Mouse (Mus musculus) left cerebral cortex, adult 8-10 months (tissue): ENCODE results near the gene Pacrg. TPM values are rescaled to one million over a fixed set of nuclear protein-coding genes. Genes with fewer than 3 reads are reported as not detected.

Source experiments
- DNase-seq, 2 experiments: peaks; one replicate each; pipeline ENCODE4 v3.0.0; 2022; ENCODE audit warnings: low spot score in 2 of 2
- total RNA-seq, 4 experiments: library from RNA; stranded (reverse); gene quantifications; 2 replicates each; pipeline ENCODE4 v1.2.4; 2022

Pacrg gene
- total RNA-seq, 4 experiments from 2014 or later: 19.2 to 25.9 (median 21.6) TPM

DNA sequence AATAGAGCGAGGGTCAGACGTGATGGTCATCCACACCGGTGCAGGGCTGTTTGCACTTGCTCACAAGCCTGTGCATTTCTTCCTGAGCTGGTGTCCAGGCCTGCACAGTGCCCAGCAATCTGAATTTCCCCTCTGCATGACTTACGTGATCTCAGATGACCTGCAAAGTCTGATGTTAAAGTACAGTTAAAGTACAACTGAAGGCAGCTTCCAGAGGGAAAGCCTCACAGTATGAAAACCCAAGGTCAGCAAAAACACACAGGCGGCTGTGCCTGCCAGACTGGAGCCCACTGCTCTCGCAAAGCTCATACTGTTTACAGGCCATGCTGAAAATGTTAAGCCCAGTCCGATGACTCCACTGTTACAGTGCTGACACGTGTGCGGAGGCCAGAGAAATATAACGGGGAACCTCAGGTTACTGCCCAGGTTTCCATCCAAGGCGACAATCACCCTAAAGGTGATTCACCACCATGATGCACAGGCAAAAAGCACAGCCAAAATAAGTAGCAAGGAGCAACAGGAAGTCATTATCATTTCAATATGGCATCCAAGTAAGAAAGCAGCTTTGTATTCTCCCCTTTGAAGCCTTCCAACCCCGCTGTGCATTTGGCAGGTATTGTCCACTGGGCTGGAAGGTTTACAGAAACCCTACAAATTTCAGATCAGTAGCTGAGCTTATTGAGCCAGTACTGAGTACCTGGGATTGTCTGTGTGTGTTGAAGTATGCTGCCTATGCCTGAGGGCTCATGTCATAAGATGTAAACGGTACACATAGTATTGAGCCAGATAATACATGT is 213.6 kb downstream of the Pacrg start:
- no peak for DNase-seq

- no peak for DNase-seq
These were observed 215.2 kb downstream of the Pacrg start for GRCm38 (mm10) chr17:10624699-10625424.

DNA sequence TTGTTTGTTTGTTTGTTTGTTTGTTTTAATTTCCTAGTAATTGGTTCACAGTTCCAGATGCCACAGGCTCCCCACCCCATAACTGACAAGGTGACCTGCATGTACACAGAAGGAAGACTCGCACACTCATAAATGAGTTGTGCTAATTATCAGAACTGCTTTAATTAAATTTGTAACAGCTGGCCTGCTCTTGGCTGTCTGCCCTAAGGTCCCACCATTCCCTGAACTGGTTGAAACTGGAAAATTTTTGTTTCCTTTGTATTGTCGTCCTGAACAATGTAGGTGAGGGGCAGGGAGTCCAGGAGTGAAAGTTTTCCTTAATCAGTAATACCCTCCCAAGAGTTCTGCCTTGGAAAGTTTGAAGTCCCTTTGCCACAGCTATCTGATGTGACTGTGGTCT is 219.5 kb downstream of the Pacrg start:
- no peak for DNase-seq

DNA sequence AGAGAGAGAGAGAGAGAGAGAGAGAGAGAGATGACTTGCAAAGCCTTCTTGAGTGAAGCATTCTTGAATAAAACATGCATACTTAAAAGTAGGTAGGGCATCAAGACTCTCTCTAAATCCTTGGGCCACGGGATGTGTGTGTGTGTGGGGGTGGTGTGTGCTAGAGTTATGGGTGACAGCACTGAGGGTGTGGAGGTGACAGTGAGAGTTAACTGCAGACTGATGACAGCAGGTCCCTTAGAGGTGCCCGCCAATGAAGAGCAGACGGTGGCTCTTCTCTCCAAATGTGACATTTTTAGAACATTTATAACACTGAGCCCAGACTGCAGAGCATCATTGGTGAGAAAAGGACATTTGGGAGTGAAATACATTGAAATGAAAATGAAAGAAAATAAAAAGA is 220.2 kb downstream of the Pacrg start:
- DNase-seq: no peak

DNA sequence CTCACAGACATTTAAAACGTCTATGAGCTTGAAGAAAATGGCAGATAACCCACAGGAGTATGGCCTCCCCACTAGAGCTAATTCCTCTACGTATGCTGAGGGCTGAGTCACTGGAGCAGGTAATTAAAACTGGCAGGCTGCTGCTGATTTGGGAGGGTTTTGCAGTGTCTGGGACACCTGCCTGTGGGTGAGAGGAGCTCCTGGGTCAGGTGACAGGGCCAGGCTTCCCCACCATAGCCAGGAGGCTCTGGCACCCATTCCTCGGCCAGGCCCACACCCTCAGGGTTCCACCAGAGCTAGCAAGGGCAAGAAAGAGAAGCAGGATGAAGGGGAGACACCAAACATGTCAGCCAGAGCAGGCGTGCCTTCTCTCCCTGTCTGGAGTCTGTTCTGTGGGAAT is 222.5 kb downstream of the Pacrg start:
- no peak for DNase-seq

DNA sequence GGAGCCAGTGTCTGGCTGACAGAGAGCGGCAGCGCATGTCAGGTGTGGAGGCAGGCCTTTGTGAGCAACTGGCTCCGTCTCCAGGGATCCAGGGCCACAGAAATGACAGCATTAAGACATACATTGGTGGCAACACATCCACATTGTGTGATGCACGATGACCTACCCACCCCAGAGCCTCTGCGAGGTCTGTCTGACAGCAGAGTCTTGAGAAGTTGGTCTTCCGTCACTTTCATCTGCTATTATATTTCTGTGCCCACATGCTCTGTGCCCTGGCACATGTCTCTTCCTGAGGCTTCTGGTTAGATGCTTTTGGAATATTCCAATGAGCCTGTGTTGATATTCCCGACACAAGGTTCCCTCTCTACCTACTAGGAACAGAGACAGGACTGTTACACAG is 224.5 kb downstream of the Pacrg start:
- DNase-seq: no peak

DNA sequence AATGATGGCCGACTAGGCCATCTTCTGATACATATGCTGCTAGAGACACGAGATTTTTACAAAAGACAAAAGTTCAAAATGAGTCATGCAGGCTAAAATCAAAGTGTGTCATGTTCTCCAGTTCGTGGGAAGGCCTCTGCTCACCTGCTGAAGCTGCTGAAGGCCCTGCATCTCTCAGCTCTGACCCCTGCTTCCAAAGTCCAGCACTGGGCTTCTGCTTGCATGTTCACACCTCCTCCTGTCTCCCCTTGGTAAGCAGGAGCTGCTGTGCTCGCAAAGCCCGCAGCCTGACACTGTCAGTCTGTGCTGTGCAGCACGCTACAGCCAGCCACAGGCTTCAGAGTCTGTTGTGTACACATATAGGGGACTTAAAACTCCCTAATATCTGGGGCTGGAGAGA is 225.4 kb downstream of the Pacrg start:
- DNase-seq: no peak

- no peak for DNase-seq
These were observed 228.5 kb downstream of the Pacrg start for GRCm38 (mm10) chr17:10611626-10612025.

DNA sequence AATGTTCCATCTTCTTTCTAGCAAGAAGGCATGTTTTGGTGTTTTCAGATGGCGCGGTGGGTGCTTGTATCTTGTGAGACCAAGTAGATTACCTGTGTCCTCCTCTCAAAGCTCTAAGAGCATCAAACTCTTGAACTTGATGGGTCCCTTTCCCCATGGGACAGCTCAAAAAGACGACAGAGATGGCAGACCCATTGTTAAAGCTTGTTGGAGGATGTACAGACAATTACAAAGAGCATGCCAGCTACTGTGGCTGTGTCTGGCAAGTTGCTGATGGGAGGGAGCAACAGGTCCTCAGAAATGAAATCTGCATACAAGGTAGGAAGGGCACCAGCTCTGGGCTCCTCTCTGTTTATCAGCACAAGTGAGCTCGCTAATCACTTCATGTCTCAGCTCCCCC is 232.0 kb downstream of the Pacrg start:
- DNase-seq: no peak

DNA sequence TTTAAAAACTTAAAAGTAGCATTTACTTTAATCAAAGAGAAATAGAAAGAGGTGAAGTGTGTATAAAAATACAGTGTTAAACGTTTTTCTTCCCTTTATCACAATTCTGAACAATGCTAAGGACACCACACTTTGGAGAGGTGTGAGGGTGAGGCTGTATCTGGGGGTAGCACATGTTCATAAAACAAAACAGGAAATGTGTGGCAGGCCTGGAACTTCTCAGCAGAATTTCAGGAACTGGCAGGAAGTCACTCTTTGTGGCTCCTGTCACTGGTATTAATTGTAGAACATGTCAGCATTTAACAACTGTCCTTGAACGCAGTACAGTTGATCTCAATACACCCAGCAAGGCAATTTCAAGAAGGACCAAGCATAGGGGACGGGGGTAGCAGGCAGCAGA is 234.0 kb downstream of the Pacrg start:
- DNase-seq: no peak

DNA sequence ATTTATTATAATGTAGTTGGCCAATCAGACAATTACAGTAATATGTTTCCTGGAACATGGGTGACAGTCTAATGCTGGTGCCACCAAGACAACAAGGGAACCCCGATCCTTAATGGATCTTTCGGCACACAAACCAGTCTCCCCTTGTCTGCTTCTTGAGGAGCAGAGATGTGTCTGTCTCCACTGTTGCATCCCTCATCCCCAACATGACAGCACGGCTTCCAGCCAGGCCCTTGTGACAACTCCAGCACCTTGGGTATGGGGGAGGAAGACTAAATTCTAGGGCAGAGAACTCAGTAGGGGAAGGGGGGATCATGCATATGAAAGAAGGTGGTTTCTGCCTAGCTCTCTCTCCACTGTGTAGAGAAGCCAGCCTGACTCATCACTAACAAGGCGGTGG is 242.4 kb downstream of the Pacrg start:
- no peak for DNase-seq

DNA sequence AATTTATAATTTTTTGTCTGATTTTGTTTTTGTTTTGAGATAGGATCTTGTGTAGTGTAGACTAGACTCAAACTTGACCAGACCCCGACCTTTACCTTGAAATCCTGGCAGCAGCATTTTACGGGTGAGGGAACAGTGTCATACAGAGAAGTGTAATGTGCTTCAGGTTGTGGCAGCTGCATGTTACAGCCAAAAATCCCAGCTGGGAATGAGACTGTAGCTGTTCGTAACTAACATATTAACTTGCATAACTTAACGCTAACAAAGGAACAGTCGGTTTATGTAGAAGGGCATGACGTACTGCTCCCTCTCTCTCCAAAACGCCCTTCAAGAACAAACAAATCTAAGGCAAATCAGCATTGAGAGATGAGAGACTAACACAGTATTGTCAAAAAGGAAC is 250.5 kb downstream of the Pacrg start:
- DNase-seq: no peak

GRCm38 (mm10) chr17:10588922-10589400 is 251.2 kb downstream of the Pacrg start:
- DNase-seq: peak in 1 of 2 experiments; percentile 10

- no peak for DNase-seq
These were observed 256.8 kb downstream of the Pacrg start for GRCm38 (mm10) chr17:10583301-10583700.

GRCm38 (mm10) chr17:10575306-10575705 is 264.8 kb downstream of the Pacrg start:
- no peak for DNase-seq

DNA sequence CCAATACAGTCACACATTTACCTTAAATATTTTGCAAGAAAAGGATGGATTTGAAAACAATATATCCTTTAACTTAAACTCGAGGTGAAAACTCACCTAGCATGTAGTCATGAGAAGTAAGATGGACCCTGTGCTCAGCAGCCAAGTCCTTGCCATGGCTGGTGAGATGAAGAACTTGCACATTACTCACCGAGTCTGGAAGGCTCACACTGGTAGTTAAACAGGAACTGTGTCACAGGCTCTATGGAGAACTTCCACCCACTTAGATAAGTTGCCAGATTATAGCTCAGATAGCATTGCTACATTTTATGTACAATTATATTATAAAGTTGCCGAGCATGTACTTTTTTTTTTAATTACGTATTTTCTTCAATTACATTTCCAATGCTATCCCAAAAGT is 267.7 kb downstream of the Pacrg start:
- no peak for DNase-seq

- DNase-seq: no peak
These were observed 270.8 kb downstream of the Pacrg start for GRCm38 (mm10) chr17:10569270-10569669.

DNA sequence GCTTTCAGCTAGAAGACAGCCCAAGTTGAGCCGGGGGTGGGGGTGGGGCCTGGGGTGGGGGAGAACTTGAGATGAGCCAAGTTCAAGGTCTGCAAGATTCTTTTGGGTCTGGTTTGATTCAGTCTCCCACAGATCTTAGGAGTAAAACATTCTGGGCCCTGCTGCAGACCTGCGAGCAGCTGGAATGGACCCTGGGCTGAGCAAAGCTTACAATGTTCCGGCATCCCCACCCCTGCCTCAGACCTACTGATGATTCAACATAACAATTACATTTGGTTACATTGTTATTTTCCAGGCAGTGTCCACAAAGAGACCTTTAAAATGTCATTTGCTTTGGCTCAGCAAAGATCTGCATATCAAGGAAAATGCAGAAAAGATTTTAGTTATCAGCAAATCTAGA is 272.7 kb downstream of the Pacrg start:
- no peak for DNase-seq

DNA sequence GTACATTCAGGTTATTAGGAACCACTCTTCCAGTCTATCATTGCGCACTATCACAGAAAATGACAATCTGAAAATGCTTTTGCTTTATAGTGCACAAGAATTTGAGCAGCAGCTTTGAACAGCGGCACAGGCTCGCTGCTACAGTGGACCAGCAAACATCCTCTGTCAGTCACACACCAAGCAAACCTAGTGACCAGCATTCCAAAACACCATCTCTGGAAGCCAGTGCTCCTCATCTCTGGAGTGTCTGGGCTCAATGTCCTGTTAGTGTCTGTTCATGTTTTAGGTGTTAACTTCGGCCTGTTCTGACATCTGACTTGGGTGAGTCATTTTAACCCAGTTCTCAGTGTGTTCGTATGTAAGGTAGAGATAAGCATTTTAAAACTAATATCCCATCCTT is 275.9 kb downstream of the Pacrg start:
- no peak for DNase-seq

- no peak for DNase-seq
These were observed 277.2 kb downstream of the Pacrg start for GRCm38 (mm10) chr17:10562871-10563270.

DNA sequence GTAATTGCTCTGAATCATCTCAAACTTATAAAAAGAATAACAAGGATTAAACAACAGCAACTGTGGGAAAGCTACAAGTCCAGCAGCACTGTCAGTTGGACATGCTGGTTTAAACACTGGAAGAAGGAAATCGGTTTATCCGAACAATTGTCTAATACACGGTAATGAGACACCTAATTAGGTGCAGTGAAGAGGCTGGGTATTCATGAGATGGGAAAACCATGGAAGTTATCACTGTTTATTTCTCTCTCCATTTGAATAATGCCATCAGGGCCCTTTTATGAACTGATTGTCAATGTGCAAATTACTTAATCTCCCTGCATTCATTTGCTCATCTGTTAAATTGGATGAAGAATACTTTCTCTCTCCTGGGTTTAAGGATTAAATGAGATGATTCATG is 280.1 kb downstream of the Pacrg start:
- DNase-seq: no peak

GRCm38 (mm10) chr17:10558671-10559070 is 281.4 kb downstream of the Pacrg start:
- DNase-seq: no peak
